Mouse (Mus musculus): ENCODE results near the gene Pcdh17.

Gene Pcdh17

GRCm38 (mm10) chr14:84480546-84480945, 37.2 kb downstream of the Pcdh17 start:
- no peak for DNase-seq

GRCm38 (mm10) chr14:84484350-84484749, 41.0 kb downstream of the Pcdh17 start:
- DNase-seq: no peak

GRCm38 (mm10) chr14:84511010-84511409, 67.6 kb downstream of the Pcdh17 start:
- DNase-seq: no peak

DNA sequence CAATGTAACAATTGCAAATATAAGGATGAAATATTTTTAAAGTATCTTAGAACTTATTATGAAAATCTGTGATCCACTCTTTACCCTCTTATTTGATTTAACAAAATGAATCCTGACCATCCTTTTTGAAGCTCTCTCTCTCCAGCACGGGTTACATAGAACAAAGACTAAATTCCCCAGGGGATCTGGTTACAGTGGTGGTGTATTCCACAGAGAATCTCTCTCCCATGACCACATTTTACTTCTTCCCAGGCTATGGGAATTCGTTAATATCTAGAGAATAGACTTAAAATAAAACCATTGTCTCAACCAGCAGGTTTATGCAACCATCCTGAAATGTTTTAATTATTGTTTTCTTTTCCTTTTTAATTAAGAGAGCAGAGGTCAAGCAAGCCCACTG, 89.0 kb downstream of the Pcdh17 start:
- DNase-seq: no peak

- no peak for DNase-seq
Measured at GRCm38 (mm10) chr14:84535264-84535663, 91.9 kb downstream of the Pcdh17 start.

GRCm38 (mm10) chr14:84541838-84542237, 98.5 kb downstream of the Pcdh17 start:
- DNase-seq: no peak

- DNase-seq: no peak
Measured at GRCm38 (mm10) chr14:84545968-84546367, 102.6 kb downstream of the Pcdh17 start.

- DNase-seq: no peak
Measured at GRCm38 (mm10) chr14:84547513-84548194, 104.3 kb downstream of the Pcdh17 start.

DNA sequence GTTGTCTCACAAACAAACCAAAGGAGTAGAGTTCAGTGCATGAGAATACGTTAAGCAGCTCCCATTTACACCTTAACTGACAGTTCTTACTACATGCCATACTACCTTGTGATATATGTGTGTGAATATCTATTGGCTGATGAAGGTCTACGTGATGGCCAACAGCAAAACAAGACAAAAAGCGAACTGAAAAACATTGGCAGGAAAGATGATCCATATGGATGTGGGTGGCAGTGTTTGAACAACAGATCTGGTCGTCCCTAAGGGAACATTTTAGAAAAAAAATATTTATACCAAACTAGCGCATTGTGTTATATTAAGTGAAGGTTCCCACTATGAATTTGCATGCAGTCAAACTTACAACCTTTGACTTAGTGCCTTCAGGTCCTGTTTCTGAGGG, 108.2 kb downstream of the Pcdh17 start:
- DNase-seq: no peak

GRCm38 (mm10) chr14:84571071-84571470, 127.7 kb downstream of the Pcdh17 start:
- no peak for DNase-seq
